Mouse (Mus musculus) ES-E14 (cell line): ENCODE data around the gene Six3. TPM values are rescaled to one million over a fixed set of nuclear protein-coding genes. Genes with fewer than 3 reads are reported as not detected.

ENCODE experiments used
- DNase-seq: peaks from one replicate; pipeline ENCODE4 v3.0.0-alpha.2; 2013; ENCODE audit warnings: low read depth, low spot score
- H3K27ac ChIP-seq: 2 replicates; pipeline ENCODE4 v1.5.1; 2012; ENCODE audit warnings: low read depth, mild to moderate bottlenecking, low read length, moderate library complexity, mixed read lengths; ENCODE audit not compliant: poor library complexity, insufficient read depth, severe bottlenecking
- H3K36me3 ChIP-seq: 2 replicates; pipeline ENCODE4 v1.6.1; 2012; ENCODE audit warnings: mild to moderate bottlenecking, low read length, moderate library complexity, mixed read lengths; ENCODE audit not compliant: control insufficient read depth, poor library complexity, insufficient read depth, severe bottlenecking
- H3K4me1 ChIP-seq, 2 experiments: fragments of 150-350 bp in 1 of 2; sonication (generic) in 1 of 2; 2 replicates each; pipeline ENCODE4 v1.6.1; 2012; ENCODE audit warnings: low read length in 2 of 2, mild to moderate bottlenecking in 1 of 2, mixed read lengths in 1 of 2; ENCODE audit not compliant: control insufficient read depth in 2 of 2, insufficient read depth in 2 of 2, poor library complexity in 1 of 2
- H3K4me3 ChIP-seq, 2 experiments: fragments of 150-350 bp in 1 of 2; sonication (generic) in 1 of 2; 2 replicates each; pipeline ENCODE4 v1.5.1; 2012; ENCODE audit warnings: low read length in 2 of 2, low read depth in 1 of 2, mild to moderate bottlenecking in 1 of 2, mixed read lengths in 1 of 2; ENCODE audit not compliant: insufficient read depth in 1 of 2, poor library complexity in 1 of 2, severe bottlenecking in 1 of 2
- H3K9ac ChIP-seq: 2 replicates; pipeline ENCODE4 v1.6.1; 2012; ENCODE audit warnings: low read depth, mild to moderate bottlenecking, low read length, mixed read lengths; ENCODE audit not compliant: poor library complexity, insufficient read depth, severe bottlenecking
- H3K9me3 ChIP-seq: fragments of 150-350 bp; sonication (generic); 2 replicates; pipeline ENCODE4 v1.6.1; 2012; ENCODE audit warnings: low read depth, mild to moderate bottlenecking, low read length; ENCODE audit not compliant: control insufficient read depth, insufficient read depth
- CHD2 ChIP-seq: IDR thresholded peaks from 2 replicates; pipeline ENCODE4 v1.6.1; 2014; ENCODE audit warnings: mild to moderate bottlenecking, low read depth, low read length, inconsistent platforms
- HCFC1 ChIP-seq: IDR thresholded peaks from 2 replicates; pipeline ENCODE4 v1.6.1; 2012; ENCODE audit warnings: low read length, inconsistent platforms, borderline replicate concordance; ENCODE audit not compliant: insufficient read depth
- MAFK ChIP-seq: IDR thresholded peaks from 2 replicates; pipeline ENCODE4 v1.6.1; 2014; ENCODE audit warnings: mild to moderate bottlenecking, low read depth, low read length, inconsistent platforms; ENCODE audit not compliant: insufficient read depth
- ZC3H11A ChIP-seq: IDR thresholded peaks from 2 replicates; pipeline ENCODE4 v1.6.1; 2012; ENCODE audit warnings: low read depth, mild to moderate bottlenecking, inconsistent platforms, low read length, borderline replicate concordance
- ZNF384 ChIP-seq: IDR thresholded peaks from 2 replicates; pipeline ENCODE4 v1.6.1; 2012; ENCODE audit warnings: low read depth, low read length, inconsistent platforms
- in situ Hi-C, 2 experiments: fragments of 600-800 bp; cut with MboI; formaldehyde crosslinking; loops; one replicate each; pipeline ENCODE4 v1.15.1; 2025; ENCODE audit warnings: low sequenced_read_pairs in 2 of 2, inconsistent platforms in 1 of 2; ENCODE audit not compliant: unreplicated experiment in 2 of 2
- total RNA-seq: library from RNA; depleted of rRNA; stranded (reverse); fragments of 300-350 nt; gene quantifications from 2 replicates; pipeline ENCODE4 v1.2.3, GENCODE M21; 2012

Gene Six3
- total RNA-seq, 1 experiment, result not detected

DNA sequence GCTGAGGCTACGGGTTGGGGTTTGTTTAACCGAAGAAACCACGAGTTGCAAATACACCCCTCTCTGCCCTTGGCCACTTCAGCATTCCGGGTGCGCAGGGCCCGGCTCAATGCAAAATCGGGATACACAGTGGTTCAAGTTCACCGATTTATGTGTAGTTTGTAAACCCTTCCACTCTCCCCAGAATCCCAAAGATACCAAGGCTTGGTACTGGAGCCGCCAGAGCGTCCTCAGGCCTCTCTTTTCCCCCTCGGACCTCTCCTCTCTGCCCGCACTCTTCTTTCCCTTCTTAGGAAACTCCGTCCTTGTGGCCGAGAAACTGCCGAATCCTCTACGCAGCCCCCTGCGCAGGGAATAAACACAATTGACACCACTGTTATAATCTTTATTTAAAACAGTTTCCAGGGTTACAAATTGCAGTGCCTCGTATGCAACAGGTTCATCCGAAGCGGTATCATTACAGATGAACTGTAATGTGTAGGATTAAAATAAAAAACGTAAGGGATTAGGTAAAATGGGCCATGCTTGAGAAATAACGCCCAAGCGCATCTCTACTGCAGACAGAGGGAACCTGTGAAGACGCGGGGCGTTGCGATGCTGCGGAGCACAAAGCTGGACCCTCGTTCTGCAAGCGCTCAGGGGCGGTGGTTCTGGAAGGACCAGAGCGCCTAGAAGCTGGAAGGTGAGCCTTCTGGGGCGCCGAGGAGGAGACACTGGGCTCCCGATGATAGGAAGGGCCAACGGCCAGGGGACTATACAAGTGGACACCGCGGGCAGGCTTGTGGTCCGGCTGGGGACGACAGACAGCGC, 5.6 kb upstream of the Six3 start:
- in situ Hi-C loops, result no loop called here
- no peak overlapping the region for H3K27ac ChIP-seq
- DNase-seq, result no peak
- H3K4me1 ChIP-seq, result peaks cover 2% of the 10 kb centered on the region in 2 experiments; a peak in 2 of 4 replicates
- no peaks in the 10 kb centered on the region for H3K36me3 ChIP-seq
- H3K9me3 ChIP-seq, result no peaks in the 10 kb centered on the region
- H3K4me3 ChIP-seq, result peak overlapping the region in 1 of 2 experiments; percentile 3; a peak in 1 of 4 replicates
- TF ChIP-seq ZNF384 (no peak), ZC3H11A (no peak), CHD2 (no peak), HCFC1 (no peak), MAFK (no peak)
- H3K9ac ChIP-seq, result no peak overlapping the region

DNA sequence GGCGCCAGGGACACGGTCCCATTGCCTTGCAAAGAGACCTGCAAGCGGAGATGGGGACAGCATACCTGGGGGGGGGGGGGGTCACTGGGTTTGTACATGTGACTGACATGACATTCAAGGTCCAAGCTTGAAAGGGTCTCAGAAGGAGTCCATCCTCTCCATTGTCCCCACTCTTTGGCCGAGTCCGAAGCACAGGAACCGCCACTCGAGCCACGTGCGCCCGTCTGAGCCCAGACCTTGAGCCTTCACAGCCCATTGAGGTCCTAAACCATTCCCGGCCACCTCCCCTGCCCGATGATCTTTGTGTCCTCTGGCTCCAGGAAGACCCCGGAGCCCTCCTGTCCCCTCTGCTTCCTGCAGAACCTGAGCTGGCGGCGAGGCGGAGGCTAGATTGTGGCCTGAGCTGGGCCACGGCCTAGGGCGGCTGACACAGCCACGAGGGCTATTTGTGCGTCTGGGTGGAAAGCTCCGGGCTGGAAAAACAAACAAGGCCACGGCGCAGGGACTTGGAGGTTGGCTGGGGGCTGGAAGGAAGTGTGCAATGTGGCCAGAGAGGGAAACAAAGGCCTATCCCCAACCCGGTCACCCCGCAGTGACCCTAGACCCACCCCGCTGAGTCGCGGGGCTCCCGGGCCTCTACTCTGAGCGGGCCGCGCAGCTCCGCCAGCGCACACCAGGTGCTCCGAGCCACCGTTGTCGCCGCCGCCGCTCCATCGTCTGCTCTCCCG, 4.9 kb upstream of the Six3 start:
- DNase-seq, result no peak
- H3K4me3 ChIP-seq, result peak overlapping the region in 1 of 2 experiments; percentile 20; a peak in 2 of 4 replicates
- H3K4me1 ChIP-seq, result peaks cover 2% of the 10 kb centered on the region in 2 experiments; a peak in 2 of 4 replicates
- no peaks in the 10 kb centered on the region for H3K9me3 ChIP-seq
- in situ Hi-C loops, result no loop called here
- no peak for TF ChIP-seq MAFK
- TF ChIP-seq CHD2, result no peak
- TF ChIP-seq ZNF384, result no peak
- no peak for TF ChIP-seq HCFC1
- TF ChIP-seq ZC3H11A, result no peak
- no peak overlapping the region for H3K27ac ChIP-seq
- no peak overlapping the region for H3K9ac ChIP-seq
- no peaks in the 10 kb centered on the region for H3K36me3 ChIP-seq

DNA sequence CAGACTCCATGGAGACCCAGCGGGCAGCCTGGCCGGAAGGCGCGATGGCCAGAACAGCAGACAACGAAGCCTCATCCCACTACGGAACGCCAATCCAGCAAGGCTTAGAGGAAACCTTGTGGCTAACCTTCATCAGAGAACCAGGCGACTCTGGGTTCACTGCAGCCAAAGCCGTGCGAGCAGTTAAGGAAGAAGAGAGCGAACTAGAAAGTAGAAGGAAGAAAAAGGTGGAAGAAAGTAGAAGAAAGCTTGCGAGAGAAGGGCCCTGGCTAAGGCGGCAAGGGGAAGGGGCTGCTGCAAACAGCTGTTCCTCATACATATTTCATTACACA, 4.3 kb upstream of the Six3 start:
- no peak for TF ChIP-seq HCFC1
- no peak for TF ChIP-seq MAFK
- TF ChIP-seq CHD2, result no peak
- no peak for TF ChIP-seq ZC3H11A
- no peak for TF ChIP-seq ZNF384
- in situ Hi-C loops, result no loop called here
- DNase-seq, result no peak
- H3K9me3 ChIP-seq, result no peaks in the 10 kb centered on the region
- no peak overlapping the region for H3K27ac ChIP-seq
- no peak overlapping the region for H3K9ac ChIP-seq
- H3K4me3 ChIP-seq, result peak overlapping the region in 1 of 2 experiments; percentile 20; a peak in 2 of 4 replicates
- no peaks in the 10 kb centered on the region for H3K36me3 ChIP-seq
- H3K4me1 ChIP-seq, result peaks cover 2% of the 10 kb centered on the region in 2 experiments; a peak in 2 of 4 replicates

DNA sequence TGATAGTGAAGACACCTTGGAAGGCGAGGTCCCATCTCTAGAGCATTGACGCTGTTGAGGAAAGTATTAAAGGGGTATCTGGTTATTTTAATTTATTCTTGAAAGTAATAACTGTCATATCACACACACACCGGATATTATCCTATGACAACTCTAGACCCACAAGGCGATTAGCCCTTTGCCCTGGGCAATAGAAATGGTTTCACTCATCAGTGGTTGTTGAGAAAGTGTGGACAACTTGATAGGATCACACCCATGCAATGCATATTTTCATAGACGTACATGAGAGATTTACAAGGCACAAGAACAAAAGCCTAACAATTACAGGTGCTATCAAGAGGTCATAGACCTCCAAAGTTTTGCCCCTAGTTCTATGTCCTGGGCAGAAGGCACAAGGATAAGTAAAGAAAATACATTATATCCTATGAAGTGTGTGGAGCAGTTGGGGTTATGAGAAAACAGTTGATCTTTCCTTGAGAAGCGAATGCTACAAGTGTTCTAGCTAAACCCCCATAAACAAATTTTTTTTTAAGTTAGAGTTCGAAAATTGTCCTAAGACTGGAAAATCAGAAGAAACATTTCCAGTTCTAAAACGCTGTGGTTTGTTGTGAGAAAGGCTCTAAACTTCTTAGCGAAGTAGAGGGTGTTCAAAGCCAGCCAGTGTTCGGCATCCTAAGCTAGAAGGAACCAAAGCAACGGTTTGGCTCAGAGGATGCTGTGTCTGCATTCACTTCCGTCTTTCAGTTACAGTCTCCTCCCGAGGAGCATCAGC, 3.6 kb upstream of the Six3 start:
- DNase-seq, result no peak
- Histone ChIP-seq H3K27ac (no peak overlapping the region), H3K4me3 (no peak overlapping the region), H3K4me1 (peaks cover 2 to 5% of the 10 kb centered on the region in 2 experiments; a peak in 3 of 4 replicates), H3K9me3 (no peaks in the 10 kb centered on the region), H3K9ac (no peak overlapping the region), H3K36me3 (no peaks in the 10 kb centered on the region)
- TF ChIP-seq HCFC1 (no peak), MAFK (no peak), CHD2 (no peak), ZNF384 (no peak), ZC3H11A (no peak)
- in situ Hi-C loops, result loop anchor here in 1 of 2 experiments (5.0 kb wide), 1 partner anchor 77 kb away; the partner anchor contains the start of gene Six2
